Mouse (Mus musculus) cerebellum, postnatal 36 days (tissue): ENCODE results near the gene Suz12.
A peak's percentile ranks its signal among the peaks of the same experiment; 100 is the strongest.

Experiments used
- DNase-seq, 2 experiments: peaks; one replicate each; pipeline ENCODE4 v3.0.0; 2021 to 2022; ENCODE audit warnings: mixed read lengths in 2 of 2

Suz12 gene

DNA sequence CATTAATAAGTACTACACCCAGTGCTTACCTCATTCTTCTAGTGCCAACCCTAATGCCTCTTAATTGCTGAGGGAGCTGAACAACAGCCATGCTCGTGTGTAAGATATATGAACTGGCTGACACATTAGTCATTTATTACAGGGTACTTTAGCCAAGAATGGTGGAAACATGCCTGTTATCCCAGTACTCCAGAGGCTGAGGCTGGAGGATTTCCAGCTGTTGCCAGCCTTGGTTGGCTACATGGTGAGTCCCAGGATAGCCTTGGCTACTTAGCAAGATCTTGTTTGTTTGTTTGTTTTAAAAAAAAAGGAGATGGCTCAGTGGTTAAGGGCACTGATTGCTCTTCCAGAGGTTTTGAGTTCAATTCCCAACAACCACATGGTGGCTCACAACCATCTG is 85.9 kb downstream of the Suz12 start:
- DNase-seq = no peak

DNA sequence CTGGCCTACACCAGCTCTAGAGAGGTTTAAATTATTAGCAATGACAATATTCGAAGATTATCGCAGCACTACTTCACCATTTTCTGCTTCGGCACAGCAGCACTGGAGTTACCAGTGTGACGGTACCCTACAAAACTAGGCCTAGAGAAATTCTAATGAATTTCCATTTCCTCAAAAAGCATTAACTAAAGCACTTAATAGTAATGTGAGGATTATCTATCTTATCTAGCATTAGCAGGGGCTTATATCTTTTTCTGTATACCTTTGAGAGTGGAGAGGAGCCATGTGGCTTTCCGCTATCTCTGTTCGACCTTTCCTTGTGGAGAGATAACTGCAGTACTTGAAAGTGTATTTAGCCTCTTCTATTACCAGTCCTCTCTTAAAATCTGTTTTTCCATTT is 86.8 kb downstream of the Suz12 start:
- DNase-seq = no peak

DNA sequence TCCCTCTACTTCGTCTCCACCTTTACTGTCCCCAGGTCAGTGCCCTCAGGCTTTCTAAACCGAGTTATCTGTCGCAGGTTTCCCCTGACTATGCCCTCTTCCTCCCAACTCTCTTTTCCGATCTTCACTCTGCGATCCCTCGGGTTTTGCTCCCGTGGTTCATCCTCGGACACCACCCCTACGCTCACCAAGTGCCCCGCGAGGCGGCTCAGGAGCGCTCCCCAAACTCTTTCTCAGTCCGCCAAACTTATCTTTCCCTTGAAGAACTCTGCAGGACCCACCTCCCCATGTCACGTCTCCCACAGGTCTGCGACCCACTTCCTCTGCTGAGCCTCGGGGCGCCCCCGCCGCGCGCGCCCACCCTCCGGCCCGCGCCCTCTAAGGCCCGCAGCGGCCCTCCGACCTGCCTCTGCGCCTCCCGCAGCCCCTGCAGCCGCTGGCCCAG is 87.5 kb downstream of the Suz12 start:
- peak in 1 of 2 experiments; percentile 36 for DNase-seq

DNA sequence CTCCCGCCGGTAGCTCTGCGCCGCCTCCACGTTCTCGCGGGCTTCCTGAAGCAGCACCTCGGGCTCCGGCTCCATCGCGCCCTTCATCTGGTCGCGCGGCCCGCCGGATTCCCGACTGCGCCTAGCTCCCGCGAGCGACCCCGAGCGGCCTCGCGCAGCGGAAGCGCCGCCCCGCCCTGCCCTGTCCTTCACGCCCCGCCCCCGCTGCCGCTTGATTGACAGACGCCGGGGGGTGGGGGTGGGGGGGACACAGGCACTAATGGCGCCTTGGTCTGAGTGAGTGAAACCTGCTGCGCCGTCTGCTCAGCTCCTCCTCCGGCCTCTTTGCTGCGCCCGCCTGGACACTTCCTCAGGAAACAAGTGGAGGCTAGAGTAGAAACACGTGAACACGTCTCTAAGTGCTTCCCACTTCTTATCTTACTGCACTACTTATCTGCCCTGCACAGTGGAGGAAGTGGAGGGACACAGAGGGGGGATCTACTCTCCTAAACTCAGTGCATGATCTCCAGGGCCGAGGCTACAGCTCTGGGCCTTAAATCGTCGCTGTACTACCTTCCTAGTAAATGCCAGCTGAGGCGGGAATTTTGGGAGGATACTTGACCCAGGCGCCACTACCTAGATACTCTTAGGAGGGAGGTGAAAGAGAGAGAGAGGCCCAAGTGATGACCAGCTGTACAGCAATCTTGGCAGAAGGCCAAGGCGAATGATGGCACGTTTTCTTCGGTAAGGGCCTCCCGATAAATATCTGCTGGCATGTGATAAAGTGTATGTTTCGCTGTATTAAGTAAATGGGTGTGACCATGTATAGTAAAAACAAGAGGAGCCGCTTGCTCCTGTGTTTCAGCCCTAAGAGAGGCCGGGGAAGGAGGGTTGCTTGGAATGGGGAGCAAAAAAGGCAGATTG is 88.2 kb downstream of the Suz12 start, which contains the start of gene Crlf3:
Gene Crlf3 (minus strand): TSS at position 166 of the 903 bp plus-strand sequence.
- peak; percentile 90 to 94 for DNase-seq

DNA sequence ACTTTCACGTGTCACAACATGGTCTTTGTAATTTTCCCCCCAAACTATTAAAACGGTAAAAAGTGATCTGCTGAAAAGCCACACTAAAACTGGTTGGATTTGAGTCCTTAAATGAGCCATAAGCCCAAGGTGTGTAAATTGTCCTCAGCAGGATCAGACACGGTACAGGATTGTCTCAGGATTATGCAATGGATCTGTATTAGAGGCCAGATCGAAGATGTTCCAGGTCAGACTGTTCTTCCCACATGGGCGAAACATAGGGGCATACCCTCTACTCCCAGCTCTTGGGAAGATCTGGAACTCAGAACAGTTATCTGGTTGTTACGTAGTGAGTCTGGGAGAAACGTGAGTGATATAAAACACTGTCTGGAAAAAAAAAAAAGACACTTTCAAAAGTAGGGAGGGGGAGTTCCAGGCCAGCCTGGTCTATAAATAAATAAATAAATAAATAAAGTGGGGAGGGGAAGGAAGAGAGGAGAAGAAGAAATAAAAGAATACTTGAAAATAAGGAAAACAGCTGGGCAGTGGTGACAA is 88.9 kb downstream of the Suz12 start:
- no peak for DNase-seq
